Mouse (Mus musculus) testis, adult 2 months (tissue): ENCODE measurements around the gene Cyp2c23. TPM values are rescaled to one million over a fixed set of nuclear protein-coding genes. Genes with fewer than 3 reads are reported as not detected.

Experiments
- H3K27ac ChIP-seq: fragments of 200-500 bp; 2 replicates; pipeline ENCODE4 v1.5.1; 2012; ENCODE audit warnings: low read depth, low read length; ENCODE audit not compliant: control insufficient read depth, insufficient read depth
- H3K27me3 ChIP-seq: fragments of 200-500 bp; 2 replicates; pipeline ENCODE4 v1.6.1; 2012; ENCODE audit warnings: mild to moderate bottlenecking, low read length, moderate library complexity; ENCODE audit not compliant: control insufficient read depth, insufficient read depth
- H3K36me3 ChIP-seq: fragments of 200-500 bp; 2 replicates; pipeline ENCODE4 v1.6.1; 2012; ENCODE audit warnings: mild to moderate bottlenecking, low read length; ENCODE audit not compliant: control insufficient read depth, insufficient read depth
- H3K4me1 ChIP-seq: fragments of 200-500 bp; 2 replicates; pipeline ENCODE4 v1.6.1; 2012; ENCODE audit warnings: low read length; ENCODE audit not compliant: control insufficient read depth, insufficient read depth
- H3K4me3 ChIP-seq: fragments of 200-500 bp; 2 replicates; pipeline ENCODE4 v1.5.1; 2012; ENCODE audit warnings: low read depth, mild to moderate bottlenecking, low read length, moderate library complexity, mixed read lengths; ENCODE audit not compliant: control insufficient read depth
- CTCF ChIP-seq: fragments of 200-500 bp; IDR thresholded peaks from 2 replicates; pipeline ENCODE4 v1.5.1; 2012; ENCODE audit warnings: low read depth, mild to moderate bottlenecking, inconsistent platforms, low read length, moderate library complexity; ENCODE audit not compliant: control insufficient read depth, insufficient read depth, insufficient replicate concordance
- POLR2A ChIP-seq: fragments of 200-500 bp; IDR thresholded peaks from 2 replicates; pipeline ENCODE4 v1.6.1; 2012; ENCODE audit warnings: low read depth, mild to moderate bottlenecking, inconsistent platforms, low read length, moderate library complexity; ENCODE audit not compliant: control insufficient read depth
- polyA plus RNA-seq: library from polyadenylated mRNA; depleted of rRNA; stranded (reverse); fragments of >200 nt; gene quantifications from 2 replicates; pipeline ENCODE4 v1.2.3, GENCODE M21; 2012

The Cyp2c23 gene
- polyA plus RNA-seq, 1 experiment = 0.85 TPM

- H3K4me3 ChIP-seq = peak overlapping the region; percentile 46; the same call in 1 of the 2 replicates
- TF ChIP-seq POLR2A (no peak), CTCF (no peak)
- peaks cover 3% of the 10 kb centered on the region for H3K36me3 ChIP-seq
- peaks cover 12% of the 10 kb centered on the region for H3K4me1 ChIP-seq
- no peak overlapping the region for H3K27ac ChIP-seq
- no peaks in the 10 kb centered on the region for H3K27me3 ChIP-seq
These were observed 38.5 kb upstream of the Cyp2c23 start for GRCm38 (mm10) chr19:44067323-44068049.

GRCm38 (mm10) chr19:44064734-44065133 is 35.7 kb upstream of the Cyp2c23 start:
- no peaks in the 10 kb centered on the region for H3K27me3 ChIP-seq
- H3K4me1 ChIP-seq = peaks cover 2% of the 10 kb centered on the region; the same call in 1 of the 2 replicates
- TF ChIP-seq POLR2A (no peak), CTCF (no peak)

GRCm38 (mm10) chr19:44063773-44064172 is 34.8 kb upstream of the Cyp2c23 start:
- H3K27me3 ChIP-seq = no peaks in the 10 kb centered on the region
- TF ChIP-seq POLR2A (no peak), CTCF (no peak)
- no peak overlapping the region for H3K4me3 ChIP-seq
- H3K4me1 ChIP-seq = peaks cover 2% of the 10 kb centered on the region; the same call in 1 of the 2 replicates
- H3K27ac ChIP-seq = no peak overlapping the region
- peaks cover 4% of the 10 kb centered on the region for H3K36me3 ChIP-seq

More at GRCm38 (mm10) chr19:44064734-44065133, 35.7 kb upstream of the Cyp2c23 start:
- no peak overlapping the region for H3K27ac ChIP-seq
- peaks cover 4% of the 10 kb centered on the region for H3K36me3 ChIP-seq
- H3K4me3 ChIP-seq = no peak overlapping the region

GRCm38 (mm10) chr19:44060226-44060625 is 31.2 kb upstream of the Cyp2c23 start:
- H3K4me1 ChIP-seq = peaks cover 2% of the 10 kb centered on the region; the same call in 1 of the 2 replicates

GRCm38 (mm10) chr19:44055173-44055826 is 26.3 kb upstream of the Cyp2c23 start:
- no peak overlapping the region for H3K27ac ChIP-seq
- no peaks in the 10 kb centered on the region for H3K4me1 ChIP-seq
- no peak overlapping the region for H3K4me3 ChIP-seq
- TF ChIP-seq POLR2A (no peak), CTCF (no peak)
- H3K27me3 ChIP-seq = no peaks in the 10 kb centered on the region
- H3K36me3 ChIP-seq = peaks cover 3% of the 10 kb centered on the region

More at GRCm38 (mm10) chr19:44060226-44060625, 31.2 kb upstream of the Cyp2c23 start:
- H3K27me3 ChIP-seq = no peaks in the 10 kb centered on the region
- H3K27ac ChIP-seq = no peak overlapping the region
- no peak overlapping the region for H3K4me3 ChIP-seq
- TF ChIP-seq POLR2A (no peak), CTCF (no peak)
- H3K36me3 ChIP-seq = peaks cover 5% of the 10 kb centered on the region

GRCm38 (mm10) chr19:44050388-44050787 is 21.4 kb upstream of the Cyp2c23 start:
- no peak overlapping the region for H3K27ac ChIP-seq
- H3K4me3 ChIP-seq = no peak overlapping the region
- H3K4me1 ChIP-seq = no peaks in the 10 kb centered on the region
- H3K36me3 ChIP-seq = peaks cover 3% of the 10 kb centered on the region
- TF ChIP-seq CTCF (no peak), POLR2A (no peak)
- no peaks in the 10 kb centered on the region for H3K27me3 ChIP-seq

- no peaks in the 10 kb centered on the region for H3K27me3 ChIP-seq
- TF ChIP-seq CTCF (no peak), POLR2A (no peak)
- no peaks in the 10 kb centered on the region for H3K4me1 ChIP-seq
- H3K27ac ChIP-seq = no peak overlapping the region
- no peak overlapping the region for H3K4me3 ChIP-seq
- peaks cover 3% of the 10 kb centered on the region for H3K36me3 ChIP-seq
These were observed 20.3 kb upstream of the Cyp2c23 start for GRCm38 (mm10) chr19:44049282-44049681.
